Mouse (Mus musculus): Measurements from ENCODE around the gene Stard13.

- TF ChIP-seq CTCF (IDR thresholded peaks at IDR 0.05; ENCODE audit: low read depth, low read length) (no peak), POLR2A (IDR thresholded peaks at IDR 0.05; ENCODE audit: extremely low read depth, insufficient read depth, low read length) (no peak)
Measured at GRCm38 (mm10) chr5:151154780-151155179, 78.9 kb downstream of the Stard13 start.
